Comparison of ENCODE assay signal across 24 mouse cellular contexts in genomic region chr7:111655002-111655401, GRCm38 (mm10).
DNase-seq lines count a peak whose midpoint lies in the region; ATAC-seq and TF ChIP-seq lines count a peak whose summit lies in the region.
"Had no signal": no experiment of that assay in that cellular context is flagged by ENCODE, and none has a peak within 500 bp of the region (broad histone marks: within the 10 kb centered on the region; RNA-seq: fewer than 3 reads in every experiment).

No protein-coding gene starts in this region.

- no peak overlapping the region for H3K4me2 ChIP-seq in hindbrain, postnatal 0 days (ENCODE audit: low read depth, low read length)
- no peak overlapping the region for H3K4me2 ChIP-seq in hindbrain, embryonic 11.5 days (replicated peaks; ENCODE audit: low read depth, low read length)
- no peak overlapping the region for H3K4me2 ChIP-seq in midbrain, postnatal 0 days (ENCODE audit: low read depth, low read length, poor library complexity, severe bottlenecking)
- no peak overlapping the region for H3K4me2 ChIP-seq in midbrain, embryonic 16.5 days (ENCODE audit: low read length)
- H3K4me2 ChIP-seq: embryonic facial prominence, embryonic 12.5 days; embryonic facial prominence, embryonic 15.5 days; heart, embryonic 11.5 days; hindbrain, embryonic 12.5 days; intestine, embryonic 15.5 days had no signal

- H3K36me3 ChIP-seq in hindbrain, postnatal 0 days (ENCODE audit: insufficient read depth, low read length): no peaks in the 10 kb centered on the region
- no peaks in the 10 kb centered on the region for H3K36me3 ChIP-seq in hindbrain, embryonic 11.5 days (ENCODE audit: control insufficient read depth, insufficient read depth, low read length)
- H3K36me3 ChIP-seq in midbrain, postnatal 0 days (ENCODE audit: insufficient read depth, low read length): no peaks in the 10 kb centered on the region
- no peaks in the 10 kb centered on the region for H3K36me3 ChIP-seq in midbrain, embryonic 16.5 days (ENCODE audit: control insufficient read depth, insufficient read depth, low read length)
- H3K36me3 ChIP-seq: embryonic facial prominence, embryonic 12.5 days; embryonic facial prominence, embryonic 15.5 days; hindbrain, embryonic 12.5 days; intestine, embryonic 15.5 days had no signal

- TF ChIP-seq POLR2A in brain, embryonic 14.5 days (IDR thresholded peaks at IDR 0.05; ENCODE audit: borderline replicate concordance, extremely low read depth, insufficient read depth, insufficient read length, poor library complexity, severe bottlenecking): no peak

- peak; percentile 16 for DNase-seq in cerebellum, adult 9-11 months
- peak; percentile 68 for DNase-seq in hindbrain, postnatal 0 days (ENCODE audit: low spot score)
- DNase-seq in hindbrain, embryonic 11.5 days (ENCODE audit: low spot score): no peak
- DNase-seq in midbrain, postnatal 0 days (ENCODE audit: low spot score): peak; percentile 66
- peak; percentile 2 for DNase-seq in brain, embryonic 14.5 days (ENCODE audit: low read depth)
- no peak for DNase-seq in thymus, postnatal 0 days (ENCODE audit: low spot score)
- DNase-seq: adrenal gland, adult 8-10 months; adrenal gland, postnatal 25 days; cerebellum, adult 18-20 months; forebrain, postnatal 0 days; gastrocnemius, adult 2 months; gastrocnemius, postnatal 14 days; heart, adult 11 months; kidney, adult 11 months had no signal

- 57% methylated on average over 8 of the region's 8 CpGs for WGBS in hindbrain, postnatal 0 days
- 92% methylated on average over 8 of the region's 8 CpGs for WGBS in hindbrain, embryonic 11.5 days
- 76% methylated on average over 8 of the region's 8 CpGs for whole genome bisulfite sequencing in midbrain, postnatal 0 days
- WGBS in midbrain, embryonic 16.5 days: 85% methylated on average over 8 of the region's 8 CpGs

- no peaks in the 10 kb centered on the region for H3K9me3 ChIP-seq in hindbrain, postnatal 0 days (ENCODE audit: low read length)
- no peaks in the 10 kb centered on the region for H3K9me3 ChIP-seq in hindbrain, embryonic 11.5 days (ENCODE audit: control insufficient read depth, low read length)
- H3K9me3 ChIP-seq in midbrain, postnatal 0 days (ENCODE audit: low read length): no peaks in the 10 kb centered on the region
- H3K9me3 ChIP-seq in midbrain, embryonic 16.5 days (replicated peaks; ENCODE audit: control insufficient read depth, low read length, poor library complexity, severe bottlenecking): no peaks in the 10 kb centered on the region
- H3K9me3 ChIP-seq: embryonic facial prominence, embryonic 12.5 days; embryonic facial prominence, embryonic 15.5 days; hindbrain, embryonic 12.5 days; intestine, embryonic 15.5 days had no signal

- H3K9ac ChIP-seq in hindbrain, postnatal 0 days (replicated peaks; ENCODE audit: low read length): no peak overlapping the region
- H3K9ac ChIP-seq in hindbrain, embryonic 11.5 days (ENCODE audit: low read depth, low read length): no peak overlapping the region
- no peak overlapping the region for H3K9ac ChIP-seq in midbrain, postnatal 0 days (replicated peaks; ENCODE audit: low read length, poor library complexity, severe bottlenecking)
- H3K9ac ChIP-seq in midbrain, embryonic 16.5 days (ENCODE audit: low read depth, low read length): no peak overlapping the region
- H3K9ac ChIP-seq: embryonic facial prominence, embryonic 12.5 days; embryonic facial prominence, embryonic 15.5 days; forebrain, postnatal 0 days; hindbrain, embryonic 12.5 days; intestine, embryonic 15.5 days had no signal

- no peak for TF ChIP-seq CTCF in hindbrain, postnatal 0 days (IDR thresholded peaks at IDR 0.05; ENCODE audit: low read depth)
- TF ChIP-seq CTCF in midbrain, postnatal 0 days (IDR thresholded peaks at IDR 0.05): no peak
- TF ChIP-seq CTCF in brain, embryonic 14.5 days (IDR thresholded peaks at IDR 0.05; ENCODE audit: borderline replicate concordance, extremely low read depth, insufficient read depth, insufficient read length): no peak

- no peak overlapping the region for H3K4me3 ChIP-seq in hindbrain, postnatal 0 days (ENCODE audit: low read length)
- H3K4me3 ChIP-seq in hindbrain, embryonic 11.5 days (ENCODE audit: low read depth, low read length): no peak overlapping the region
- no peak overlapping the region for H3K4me3 ChIP-seq in midbrain, postnatal 0 days (ENCODE audit: low read depth, low read length)
- no peak overlapping the region for H3K4me3 ChIP-seq in midbrain, embryonic 16.5 days (ENCODE audit: low read depth, low read length)
- H3K4me3 ChIP-seq: embryonic facial prominence, embryonic 12.5 days; embryonic facial prominence, embryonic 15.5 days; gastrocnemius, adult 2 months; hindbrain, embryonic 12.5 days; intestine, embryonic 15.5 days had no signal

- no peak for ATAC-seq in cerebellum, adult (ENCODE audit: insufficient number of reproducible peaks, low FRiP score, low TSS enrichment)
- peak; percentile 84 for ATAC-seq in hindbrain, postnatal 0 days
- no peak for ATAC-seq in hindbrain, embryonic 11.5 days (ENCODE audit: low FRiP score)
- no peak for ATAC-seq in midbrain, postnatal 0 days (ENCODE audit: low FRiP score)
- ATAC-seq in midbrain, embryonic 16.5 days: no peak
- ATAC-seq: activated CD4-positive, CD25-positive, alpha-beta regulatory T cell, adult 4 months; CD4-positive, CD25-positive, alpha-beta regulatory T cell, adult 4 months; forebrain, embryonic 14.5 days; forebrain, postnatal 0 days; intestine, embryonic 15.5 days had no signal

- H3K27ac ChIP-seq in hindbrain, postnatal 0 days: 0 out of 2 replicates have a peak overlapping the region, but pooled peaks have one; percentile 36
- H3K27ac ChIP-seq in hindbrain, embryonic 11.5 days (ENCODE audit: low read depth, low read length): no peak overlapping the region
- no peak overlapping the region for H3K27ac ChIP-seq in midbrain, postnatal 0 days (ENCODE audit: low read depth, low read length)
- H3K27ac ChIP-seq in midbrain, embryonic 16.5 days (ENCODE audit: low read length): no peak overlapping the region
- H3K27ac ChIP-seq: embryonic facial prominence, embryonic 12.5 days; embryonic facial prominence, embryonic 15.5 days; gastrocnemius, adult 2 months; hindbrain, embryonic 12.5 days; intestine, embryonic 15.5 days had no signal

- H3K4me1 ChIP-seq in hindbrain, postnatal 0 days (ENCODE audit: insufficient read depth, low read length): peaks cover 4% of the 10 kb centered on the region; the same call in 1 of the 2 replicates
- H3K4me1 ChIP-seq in hindbrain, embryonic 11.5 days (replicated peaks; ENCODE audit: control insufficient read depth, insufficient read depth, low read length): no peaks in the 10 kb centered on the region
- H3K4me1 ChIP-seq in midbrain, postnatal 0 days (ENCODE audit: insufficient read depth, low read length): no peaks in the 10 kb centered on the region
- H3K4me1 ChIP-seq in midbrain, embryonic 16.5 days (ENCODE audit: control insufficient read depth, insufficient read depth, low read length): 0 out of 2 replicates have a peak, but pooled peaks cover 2% of the 10 kb centered on the region
- H3K4me1 ChIP-seq: embryonic facial prominence, embryonic 12.5 days; hindbrain, embryonic 12.5 days; intestine, embryonic 15.5 days had no signal

- H3K27me3 ChIP-seq in hindbrain, postnatal 0 days (ENCODE audit: insufficient read depth, low read length): no peaks in the 10 kb centered on the region
- no peaks in the 10 kb centered on the region for H3K27me3 ChIP-seq in hindbrain, embryonic 11.5 days (ENCODE audit: control insufficient read depth, insufficient read depth, low read length)
- H3K27me3 ChIP-seq in midbrain, postnatal 0 days (ENCODE audit: insufficient read depth, low read length): no peaks in the 10 kb centered on the region
- no peaks in the 10 kb centered on the region for H3K27me3 ChIP-seq in midbrain, embryonic 16.5 days (ENCODE audit: control insufficient read depth, insufficient read depth, low read depth, low read length)
- H3K27me3 ChIP-seq: embryonic facial prominence, embryonic 12.5 days; embryonic facial prominence, embryonic 15.5 days; hindbrain, embryonic 12.5 days; intestine, embryonic 15.5 days had no signal

Comparison
In these comparisons a context has a peak if more than half of its experiments do, and no peak if none do; other contexts are left out.
1. DNase-seq: peak in cerebellum, adult 9-11 months (single experiment), hindbrain, postnatal 0 days (single experiment), midbrain, postnatal 0 days (single experiment) and brain, embryonic 14.5 days (single experiment); none in hindbrain, embryonic 11.5 days (single experiment) and thymus, postnatal 0 days (single experiment).